Mouse (Mus musculus) heart, postnatal 10 days (tissue): Measurements from ENCODE around the gene Prr7. TPM values are rescaled to one million over a fixed set of nuclear protein-coding genes. Genes with fewer than 3 reads are reported as not detected.
"Not testable (repeated sequence)": the region's sequence is repeated elsewhere in the genome, so short reads cannot be mapped to it uniquely, and the experiment has no call there.

Source experiments
- DNase-seq, 2 experiments: peaks; one replicate each; pipeline ENCODE4 v3.0.0; 2021
- intact Hi-C: fragments of 180-260 bp; cut with DNase I; formaldehyde crosslinking; loops from one replicate; pipeline ENCODE4 v1.15.1; 2025
- total RNA-seq, 2 experiments: library from RNA; stranded (reverse); gene quantifications; 2 replicates each; pipeline ENCODE4 v1.2.3; 2021

Prr7 gene
- total RNA-seq, result 1 to 10 TPM; 1.7 to 1.8 TPM

- DNase-seq, result peak; percentile 48 to 55
- intact Hi-C loops, result no loop called here
Observed at GRCm38 (mm10) chr13:55464027-55464884, at the start of gene Prr7. TSS of gene Prr7 (plus strand) at chr13:55464267.

DNA sequence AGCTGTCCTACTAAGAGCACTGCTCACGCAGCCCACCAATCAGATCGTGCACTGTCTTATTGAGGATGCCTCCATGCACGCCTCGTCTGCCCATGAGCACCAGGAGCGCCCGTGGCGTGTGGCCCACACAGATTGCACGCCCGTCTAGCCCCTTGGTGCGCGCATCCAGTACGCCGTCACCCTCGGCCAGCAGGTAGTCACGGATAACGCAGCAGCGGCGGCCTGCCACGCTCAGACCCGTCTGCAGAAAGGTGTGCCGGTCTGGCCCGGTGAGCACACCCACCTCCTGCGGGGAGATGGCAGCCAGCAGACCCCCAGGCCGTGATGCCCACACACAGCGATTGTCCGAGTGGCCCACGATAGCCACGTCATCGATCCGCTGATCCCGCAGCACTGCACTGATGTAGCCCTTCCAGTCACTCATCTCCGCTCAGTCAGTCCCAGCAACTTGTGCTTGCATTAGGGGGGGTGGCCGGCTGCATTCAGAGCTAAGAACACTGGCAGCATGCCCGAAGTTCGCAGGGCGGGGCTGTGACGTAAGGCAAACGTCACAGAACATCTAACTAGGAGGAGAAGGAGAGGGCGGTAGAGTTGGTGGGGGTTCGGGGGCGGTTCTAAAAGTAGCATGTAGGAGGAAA is 49.2 kb upstream of the Prr7 start, which contains the start of gene Pfn3:
TSS of gene Pfn3 (minus strand) at position 490 of the 638 bp plus-strand sequence.
- DNase-seq, result peak; percentile 49 to 51
- intact Hi-C loops, result no loop called here

- peak; percentile 89 to 96 for DNase-seq
- intact Hi-C loops, result loop anchor here (1.0 kb wide), 2 partner anchors 53 to 99 kb away; no protein-coding TSS in a partner anchor
Observed at GRCm38 (mm10) chr13:55418004-55418403, 46.1 kb upstream of the Prr7 start.

DNA sequence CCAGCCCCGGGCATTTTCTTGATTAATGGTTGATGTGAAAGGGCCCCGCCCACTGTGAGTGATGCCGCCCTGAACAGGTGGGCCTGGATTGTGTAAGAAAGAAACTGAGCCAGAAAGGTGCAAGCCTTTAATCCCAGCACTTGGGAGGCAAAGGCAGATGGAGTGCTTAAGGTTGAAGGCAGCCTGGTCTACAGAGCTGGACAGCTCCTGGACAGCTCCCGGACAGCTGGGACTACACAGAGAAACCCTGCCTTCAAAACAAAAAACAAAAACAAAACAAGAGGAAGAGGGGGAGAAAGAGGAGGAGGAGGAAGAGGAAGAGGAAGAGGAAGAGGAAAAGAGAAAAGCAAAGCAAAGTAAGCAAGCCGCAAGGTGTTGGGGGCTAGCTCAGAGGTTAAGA is 44.9 kb upstream of the Prr7 start:
- DNase-seq, result no peak
- intact Hi-C loops, result no loop called here

DNA sequence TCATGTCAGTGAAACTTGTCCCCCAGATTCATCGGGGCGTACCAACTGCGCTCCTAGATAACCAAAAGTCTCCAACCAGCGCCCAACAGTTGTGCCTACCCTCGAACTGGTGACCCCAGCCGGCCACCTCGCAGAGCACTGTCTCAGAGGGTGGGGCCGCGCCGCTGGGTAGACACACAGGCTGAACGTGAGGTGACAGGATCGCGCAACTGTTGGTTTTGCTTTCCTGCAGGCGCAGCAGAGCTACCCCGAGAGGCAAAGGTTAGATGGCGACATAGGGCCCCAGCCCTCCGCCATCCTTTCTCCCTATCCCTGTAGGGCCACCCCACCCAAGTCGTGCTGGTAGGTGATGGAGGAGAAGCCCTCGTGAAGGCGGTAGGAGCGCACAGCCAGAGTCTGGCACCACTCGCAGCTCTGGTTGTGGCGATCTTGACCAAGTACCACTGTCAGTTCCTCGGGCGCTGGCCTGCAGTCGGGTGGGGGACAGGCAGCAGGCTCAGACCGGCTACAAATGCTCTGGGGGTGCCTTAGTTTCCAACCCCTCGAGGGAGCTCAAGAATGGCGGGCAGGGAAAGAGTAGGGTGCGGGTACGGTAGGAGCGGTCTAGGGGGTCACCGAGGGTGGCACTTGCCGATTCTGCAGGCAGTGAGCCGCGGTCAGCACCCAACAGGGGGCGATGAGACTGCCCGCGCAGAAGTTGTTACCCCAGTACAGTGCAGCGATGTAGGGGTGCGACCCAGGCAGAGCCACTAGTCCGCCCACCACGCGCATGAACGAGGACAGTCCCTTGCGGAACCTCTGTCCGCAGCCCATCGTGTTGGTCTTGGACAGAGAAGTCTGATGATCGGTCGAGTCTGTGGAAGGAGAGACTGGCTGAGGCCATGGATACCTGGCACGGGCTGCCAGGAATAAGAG is 43.8 kb upstream of the Prr7 start:
- intact Hi-C loops, result no loop called here
- DNase-seq, result no peak

GRCm38 (mm10) chr13:55420933-55421800 is 42.9 kb upstream of the Prr7 start:
- peak; percentile 77 to 80 for DNase-seq
- intact Hi-C loops, result loop anchor here (1.0 kb wide), 2 partner anchors 48 to 92 kb away; partner anchors contain the start of gene Pdlim7

GRCm38 (mm10) chr13:55426613-55427012 is 37.5 kb upstream of the Prr7 start, which contains the start of gene F12:
TSS of gene F12 (minus strand) at chr13:55426793.
- intact Hi-C loops, result no loop called here
- no peak for DNase-seq

- intact Hi-C loops, result no loop called here
- DNase-seq, result peak in 1 of 2 experiments; percentile 71
Observed at GRCm38 (mm10) chr13:55429226-55429888, 34.7 kb upstream of the Prr7 start.

DNA sequence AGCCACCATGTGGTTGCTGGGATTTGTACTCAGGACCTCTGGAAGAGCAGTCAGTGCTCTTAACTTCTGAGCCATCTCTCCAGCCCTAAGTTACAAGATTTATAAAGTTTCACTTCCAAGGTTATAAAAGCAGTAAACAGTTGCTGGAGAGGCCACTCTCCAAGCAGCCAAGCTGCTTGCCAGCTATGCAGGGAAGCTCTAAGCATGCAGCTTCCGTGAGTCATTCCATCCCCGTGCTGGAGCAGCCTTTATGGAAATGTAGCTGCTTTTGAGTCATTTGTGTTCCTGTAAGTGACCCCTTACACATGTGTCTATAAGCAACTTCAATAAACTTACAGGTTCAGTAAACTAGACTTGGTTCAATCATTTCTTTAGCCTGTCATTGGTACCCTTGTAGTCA is 33.5 kb upstream of the Prr7 start:
- intact Hi-C loops, result no loop called here
- DNase-seq, result no peak

DNA sequence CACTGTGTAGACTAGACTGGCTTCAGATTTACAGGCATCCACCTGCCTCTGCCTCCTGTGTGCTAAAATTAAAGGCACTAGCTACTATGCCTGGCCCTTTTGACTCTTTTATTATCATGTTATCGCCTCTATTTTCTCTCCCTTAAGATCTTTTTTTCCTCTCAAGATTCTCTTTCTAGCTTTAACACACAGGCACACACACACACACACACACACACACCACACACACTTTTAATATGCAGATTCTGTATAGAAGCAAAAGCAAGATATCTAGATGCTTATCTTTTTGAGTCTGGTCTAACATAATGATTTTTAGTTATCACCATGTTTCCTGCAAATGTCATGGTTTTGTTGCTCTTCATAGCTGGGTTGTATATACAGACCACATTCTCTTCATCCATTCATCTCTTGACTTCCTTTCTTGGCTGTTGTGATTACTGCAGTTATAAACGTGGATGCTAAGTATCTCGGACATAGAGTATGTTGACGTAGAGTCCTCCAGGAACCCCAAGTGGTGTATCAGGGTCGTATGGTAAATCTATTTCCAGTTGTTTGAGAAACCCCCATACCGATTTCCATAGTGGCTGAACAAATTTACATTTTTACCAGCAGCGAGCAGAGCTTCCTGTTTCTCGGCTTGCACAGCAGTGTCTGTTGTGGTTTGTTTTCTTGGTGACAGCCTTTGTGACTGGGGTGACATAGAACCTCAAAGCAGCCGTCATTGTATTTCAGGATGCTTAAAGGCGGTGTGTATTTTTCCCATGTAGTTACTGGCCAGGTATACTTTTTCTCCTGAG is 32.0 kb upstream of the Prr7 start:
- DNase-seq, result no peak

GRCm38 (mm10) chr13:55437111-55437629 is 26.9 kb upstream of the Prr7 start:
- DNase-seq, intact Hi-C loops: not testable (repeated sequence)

More for the DNA sequence above, 32.0 kb upstream of the Prr7 start:
- intact Hi-C loops, result no loop called here

GRCm38 (mm10) chr13:55443799-55444285 is 20.2 kb upstream of the Prr7 start:
- intact Hi-C loops, result loop anchor here (10.0 kb wide), 1 partner anchor 229 kb away; no protein-coding TSS in a partner anchor
- no peak for DNase-seq

- intact Hi-C loops, result loop anchor here (10.0 kb wide), 1 partner anchor 230 kb away; no protein-coding TSS in a partner anchor
- no peak for DNase-seq
Observed at GRCm38 (mm10) chr13:55444286-55444936, 19.7 kb upstream of the Prr7 start.

- DNase-seq, result peak; percentile 99 to 100
- intact Hi-C loops, result loop anchor here (10.0 kb wide), 1 partner anchor 230 kb away; no protein-coding TSS in a partner anchor
Observed at GRCm38 (mm10) chr13:55444937-55445315, 19.1 kb upstream of the Prr7 start, which contains the start of gene Grk6. TSS of gene Grk6 (plus strand) at chr13:55445072.

GRCm38 (mm10) chr13:55445361-55446091 is 18.5 kb upstream of the Prr7 start:
- intact Hi-C loops, result loop anchor here (10.0 kb wide), 1 partner anchor 231 kb away; no protein-coding TSS in a partner anchor
- peak in 1 of 2 experiments; percentile 66 for DNase-seq

DNA sequence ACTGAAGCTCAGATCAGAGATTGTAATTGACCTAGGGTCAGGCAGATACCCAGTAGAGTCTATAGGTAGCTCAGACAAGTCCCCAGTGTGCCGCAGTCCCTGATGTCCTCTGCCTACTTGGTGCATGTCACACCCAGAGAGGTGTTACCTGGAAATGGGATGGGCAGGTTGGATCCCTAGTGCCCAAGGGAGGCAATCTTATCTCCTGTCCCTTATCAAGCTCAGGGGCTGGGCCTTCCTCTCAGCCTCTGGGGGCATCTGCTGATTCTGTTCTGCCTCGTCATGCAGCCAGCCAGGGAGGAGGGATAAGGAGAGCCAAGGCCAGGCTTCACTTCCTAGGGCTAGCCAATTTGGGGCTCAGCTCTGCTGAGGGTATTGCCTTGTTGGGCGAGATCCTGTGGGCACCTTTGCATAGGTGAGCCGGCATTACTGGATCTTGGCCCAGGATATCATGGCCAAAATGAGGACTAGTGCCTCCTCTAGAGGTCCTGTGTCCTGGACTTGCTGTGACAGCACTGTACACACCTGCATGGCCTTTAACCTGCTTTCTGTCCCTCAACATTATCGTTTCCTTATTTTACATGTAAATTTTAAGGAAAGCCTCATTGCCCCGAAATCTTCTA is 17.5 kb upstream of the Prr7 start:
- intact Hi-C loops, result loop anchor here (10.0 kb wide), 1 partner anchor 232 kb away; no protein-coding TSS in a partner anchor
- DNase-seq, result no peak
